Mouse (Mus musculus) lung, adult 2 months (tissue): ENCODE data around the gene Mpp6.

ENCODE experiments used
- CTCF ChIP-seq: fragments of 200-500 bp; IDR thresholded peaks from 2 replicates; pipeline ENCODE4 v1.5.1; 2011; ENCODE audit warnings: mild to moderate bottlenecking, low read length, control low read depth; ENCODE audit not compliant: insufficient read depth
- POLR2A ChIP-seq: fragments of 200-500 bp; IDR thresholded peaks from 2 replicates; pipeline ENCODE4 v1.6.1; 2011; ENCODE audit warnings: low read depth, mild to moderate bottlenecking, control low read depth, low read length, borderline replicate concordance; ENCODE audit errors: extremely low read depth

DNA sequence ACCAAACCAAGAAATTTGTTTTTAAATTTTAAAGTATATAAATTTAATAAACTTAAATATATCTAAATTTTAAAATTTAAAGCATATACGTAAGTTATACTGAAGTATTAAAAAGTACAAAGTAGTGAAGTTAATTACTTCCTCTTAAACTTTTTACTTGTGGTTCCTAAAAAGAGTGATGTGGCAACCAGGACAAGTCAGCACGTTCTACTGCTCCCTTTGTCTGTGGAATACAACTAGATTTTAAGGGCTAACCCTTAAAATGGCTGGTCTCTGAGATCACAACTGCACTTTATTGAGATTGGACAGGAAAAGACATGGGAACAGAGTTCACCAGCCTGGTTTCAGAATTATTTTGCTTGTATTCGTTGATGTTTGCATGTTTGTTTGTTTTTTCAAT, 53.0 kb downstream of the Mpp6 start:
- TF ChIP-seq CTCF: no peak
- no peak for TF ChIP-seq POLR2A
